Mouse (Mus musculus): ENCODE measurements at regions not wholly inside any gene's neighbourhood (a gene's known extent, or its start where the extent isn't known, plus 50 kb on each side); places are given as distances from the start of the nearest gene placed in this dataset.

DNA sequence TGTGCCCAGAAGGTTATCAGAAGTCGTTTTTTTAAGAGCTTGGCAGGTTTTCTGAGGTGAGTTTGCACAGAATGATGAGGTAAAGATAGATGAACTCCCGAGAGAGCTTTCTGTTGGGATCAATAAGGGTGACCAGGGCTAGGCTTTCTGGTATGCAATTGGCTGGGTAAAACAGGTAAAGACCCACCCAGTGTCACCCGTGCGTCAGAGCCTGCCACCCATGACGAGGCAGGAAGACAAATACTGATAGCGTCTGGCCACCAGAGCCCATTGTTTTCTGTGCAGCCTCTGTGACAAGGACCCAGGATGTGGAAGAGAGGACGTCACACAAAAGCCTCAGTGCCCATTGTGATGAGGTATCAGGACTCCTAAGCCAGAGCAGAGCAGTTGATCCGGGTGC, 58.0 kb upstream of the Vps8 start:
- Histone ChIP-seq H3K4me3 (ENCODE audit: low read depth, low read length) (no peak overlapping the region), H3K4me2 (ENCODE audit: low read depth, low read length) (no peak overlapping the region), H3K4me1 (ENCODE audit: control insufficient read depth, low read depth, low read length) (peaks cover 13% of the 10 kb centered on the region), H3K27ac (ENCODE audit: low read length) (no peak overlapping the region), H3K9ac (ENCODE audit: low read depth, low read length) (no peak overlapping the region), H3K36me3 (ENCODE audit: control insufficient read depth, insufficient read depth) (no peaks in the 10 kb centered on the region), H3K9me3 (replicated peaks; ENCODE audit: control insufficient read depth, low read length) (no peaks in the 10 kb centered on the region), H3K27me3 (ENCODE audit: control insufficient read depth, insufficient read depth, low read depth, low read length) (no peaks in the 10 kb centered on the region)
- 34% methylated on average over 8 of the region's 8 CpGs for WGBS (ENCODE audit: insufficient replicate concordance)
- ATAC-seq (ENCODE audit: low read depth): no peak

DNA sequence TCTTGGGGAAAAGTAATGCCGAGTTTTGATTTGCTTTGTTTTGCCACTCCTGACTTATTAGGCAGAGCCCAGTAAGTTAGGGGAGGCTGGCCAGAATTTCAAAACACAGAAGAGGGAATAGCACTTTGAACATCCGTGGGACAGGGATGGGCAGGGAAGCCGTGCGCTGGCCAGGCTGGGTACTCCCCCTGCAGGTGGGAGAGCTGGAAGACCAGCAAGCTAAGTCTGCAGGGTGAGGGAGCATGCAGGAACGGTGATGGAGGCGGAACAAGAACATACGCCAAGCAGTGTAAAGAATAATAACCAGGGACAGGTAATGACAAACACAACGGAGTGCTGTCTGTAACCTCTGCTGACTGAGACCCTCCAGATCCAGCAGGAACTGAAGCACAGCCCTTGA, 55.5 kb upstream of the Vps8 start:
- ATAC-seq (ENCODE audit: low read depth): no peak
- Histone ChIP-seq H3K4me1 (ENCODE audit: control insufficient read depth, low read depth, low read length) (no peaks in the 10 kb centered on the region; the same call in 1 of the 2 replicates), H3K4me2 (ENCODE audit: low read depth, low read length) (no peak overlapping the region), H3K9ac (ENCODE audit: low read depth, low read length) (no peak overlapping the region), H3K27me3 (ENCODE audit: control insufficient read depth, insufficient read depth, low read depth, low read length) (no peaks in the 10 kb centered on the region), H3K36me3 (ENCODE audit: control insufficient read depth, insufficient read depth) (no peaks in the 10 kb centered on the region), H3K27ac (ENCODE audit: low read length) (no peak overlapping the region), H3K4me3 (ENCODE audit: low read depth, low read length) (no peak overlapping the region), H3K9me3 (replicated peaks; ENCODE audit: control insufficient read depth, low read length) (no peaks in the 10 kb centered on the region)
- 41% methylated on average over 8 of the region's 8 CpGs for WGBS (ENCODE audit: insufficient replicate concordance)

DNA sequence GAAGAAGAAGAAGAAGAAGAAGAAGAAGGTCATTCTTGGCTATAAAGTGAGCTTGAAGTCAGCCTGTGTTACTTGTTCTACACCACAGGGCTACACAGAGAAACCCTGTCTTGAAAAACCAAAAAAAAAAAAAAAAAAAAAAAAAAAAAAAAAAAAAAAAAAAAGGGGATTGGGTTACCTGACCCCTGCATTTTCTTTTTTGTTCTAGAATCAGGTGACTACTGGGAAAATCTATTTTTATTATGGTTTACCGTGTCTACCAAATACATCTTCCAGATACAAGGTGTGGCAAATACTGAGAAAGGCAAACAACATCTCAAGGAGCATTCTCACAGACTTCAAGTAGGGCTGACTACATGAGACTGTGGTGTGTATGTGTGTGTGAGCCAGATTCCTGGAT, 54.1 kb upstream of the Vps8 start:
- H3K27ac ChIP-seq (ENCODE audit: low read length): no peak overlapping the region
- WGBS (ENCODE audit: insufficient replicate concordance): 67% methylated on average over 1 of the region's 1 CpGs
- no peaks in the 10 kb centered on the region for H3K27me3 ChIP-seq (ENCODE audit: control insufficient read depth, insufficient read depth, low read depth, low read length)
- no peak overlapping the region for H3K9ac ChIP-seq (ENCODE audit: low read depth, low read length)
- H3K4me1 ChIP-seq (ENCODE audit: control insufficient read depth, low read depth, low read length): no peaks in the 10 kb centered on the region
- H3K4me3 ChIP-seq (ENCODE audit: low read depth, low read length): no peak overlapping the region
- ATAC-seq (ENCODE audit: low read depth): no peak
- no peak overlapping the region for H3K4me2 ChIP-seq (ENCODE audit: low read depth, low read length)
- no peaks in the 10 kb centered on the region for H3K36me3 ChIP-seq (ENCODE audit: control insufficient read depth, insufficient read depth)
- no peaks in the 10 kb centered on the region for H3K9me3 ChIP-seq (replicated peaks; ENCODE audit: control insufficient read depth, low read length)

DNA sequence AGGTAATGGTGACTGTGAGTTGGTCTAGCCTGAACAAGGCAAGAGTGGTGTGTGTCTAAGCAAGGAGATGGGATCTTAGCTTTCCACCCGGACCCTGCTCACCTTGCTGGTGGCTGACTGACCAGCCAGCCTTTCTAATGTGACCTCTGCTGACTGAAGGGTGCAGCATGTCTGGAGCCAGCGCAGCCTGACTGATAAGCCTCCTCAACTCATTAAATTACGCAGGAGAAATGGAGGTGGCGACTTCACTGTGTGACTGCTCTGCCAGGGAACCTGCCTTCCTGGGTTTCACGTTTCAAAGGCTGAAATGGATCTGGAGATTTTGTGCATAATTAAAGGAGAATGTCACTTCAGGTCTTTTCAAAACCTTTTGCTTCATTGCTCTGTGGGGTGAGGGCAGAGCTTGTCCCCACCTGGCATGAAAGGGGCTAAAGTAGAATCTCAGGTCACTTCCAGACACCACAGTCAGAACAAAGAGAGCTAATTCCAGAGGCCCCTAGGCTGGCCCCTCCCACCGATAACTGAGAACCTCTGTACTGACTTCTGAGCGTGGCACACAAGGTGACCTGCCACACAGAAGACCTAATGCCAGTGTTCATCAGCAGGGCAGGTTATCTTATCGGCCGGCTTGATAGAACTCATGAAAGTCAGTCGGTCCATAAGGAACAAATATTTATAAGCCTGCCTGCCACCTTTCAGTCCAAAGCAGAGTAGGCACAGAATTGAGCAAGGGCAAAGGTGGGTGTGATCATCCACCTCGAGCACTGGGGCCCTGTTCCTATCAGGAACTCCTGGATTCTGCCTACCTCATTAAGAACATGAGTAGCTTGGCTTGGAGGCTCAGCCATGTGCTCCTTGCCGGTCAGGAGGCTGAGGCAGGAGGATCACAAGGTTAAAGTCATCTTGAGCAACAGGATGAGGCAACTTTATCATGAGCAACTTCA, 53.1 kb upstream of the Vps8 start:
- 50% methylated on average over 12 of the region's 12 CpGs for WGBS (ENCODE audit: insufficient replicate concordance)
- no peaks in the 10 kb centered on the region for H3K27me3 ChIP-seq (ENCODE audit: control insufficient read depth, insufficient read depth, low read depth, low read length)
- no peak overlapping the region for H3K4me3 ChIP-seq (ENCODE audit: low read depth, low read length)
- ATAC-seq (ENCODE audit: low read depth): no peak
- H3K4me2 ChIP-seq (ENCODE audit: low read depth, low read length): no peak overlapping the region
- H3K36me3 ChIP-seq (ENCODE audit: control insufficient read depth, insufficient read depth): no peaks in the 10 kb centered on the region
- H3K9ac ChIP-seq (ENCODE audit: low read depth, low read length): no peak overlapping the region
- no peaks in the 10 kb centered on the region for H3K9me3 ChIP-seq (replicated peaks; ENCODE audit: control insufficient read depth, low read length)
- H3K27ac ChIP-seq (ENCODE audit: low read length): no peak overlapping the region
- no peaks in the 10 kb centered on the region for H3K4me1 ChIP-seq (ENCODE audit: control insufficient read depth, low read depth, low read length)

All from liver, embryonic 16.5 days (tissue).